Mouse (Mus musculus) lung, adult 2 months (tissue): Measurements from ENCODE around the gene Slc4a1. TPM values are rescaled to one million over a fixed set of nuclear protein-coding genes. Genes with fewer than 3 reads are reported as not detected.

Experiments used
- DNase-seq: peaks from one replicate; pipeline ENCODE4 v3.0.0; 2022
- H3K4me1 ChIP-seq: fragments of 200-500 bp; 2 replicates; pipeline ENCODE4 v1.6.1; 2011; ENCODE audit warnings: low read length; ENCODE audit not compliant: control insufficient read depth, insufficient read depth
- H3K4me3 ChIP-seq: fragments of 200-500 bp; replicated peaks from 2 replicates; pipeline ENCODE3; 2011; ENCODE audit warnings: low read depth, mild to moderate bottlenecking, control low read depth, low read length; ENCODE audit errors: extremely low read depth
- CTCF ChIP-seq: fragments of 200-500 bp; IDR thresholded peaks from 2 replicates; pipeline ENCODE4 v1.5.1; 2011; ENCODE audit warnings: mild to moderate bottlenecking, low read length, control low read depth; ENCODE audit not compliant: insufficient read depth
- POLR2A ChIP-seq: fragments of 200-500 bp; IDR thresholded peaks from 2 replicates; pipeline ENCODE4 v1.6.1; 2011; ENCODE audit warnings: low read depth, mild to moderate bottlenecking, control low read depth, low read length, borderline replicate concordance; ENCODE audit errors: extremely low read depth
- WGBS: fragments of 180-500 bp; shearing (Covaris S2); methylation state at CpG from one replicate; pipeline ENCODE4 v1.1.7; 2018; 5-methylcytosine and 5-hydroxymethylcytosine counted together
- polyA plus RNA-seq: library from polyadenylated mRNA; depleted of rRNA; stranded (reverse); fragments of >200 nt; gene quantifications from 2 replicates; pipeline ENCODE4 v1.2.3, GENCODE M21; 2012

Slc4a1 gene
- polyA plus RNA-seq, 1 experiment, result 1.1 TPM

DNA sequence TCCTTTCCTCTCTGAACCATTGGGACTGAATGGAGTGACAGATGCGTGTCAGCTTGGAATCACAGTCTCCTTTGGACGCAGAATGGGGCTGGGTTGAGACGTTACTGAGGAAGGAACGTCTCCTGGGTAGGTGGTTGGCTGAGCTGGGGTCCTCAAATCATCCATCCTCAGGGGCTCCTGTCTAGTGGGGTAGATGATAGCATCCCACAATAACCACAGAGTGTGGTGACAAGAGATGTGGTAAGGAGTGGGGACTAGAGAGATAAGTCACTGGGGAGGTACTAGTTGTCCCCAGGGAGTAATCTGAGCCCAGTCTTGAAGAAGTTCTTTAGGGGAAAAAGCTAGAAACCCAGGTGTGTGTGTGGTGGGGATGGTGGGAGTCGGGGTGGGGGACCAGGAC lies 2.3 kb upstream of the Slc4a1 start:
- Histone ChIP-seq H3K4me3 (no peak overlapping the region), H3K4me1 (no peaks in the 10 kb centered on the region)
- TF ChIP-seq POLR2A (no peak), CTCF (no peak)
- 67% methylated on average over 5 of the region's 5 CpGs for WGBS
- no peak for DNase-seq

DNA sequence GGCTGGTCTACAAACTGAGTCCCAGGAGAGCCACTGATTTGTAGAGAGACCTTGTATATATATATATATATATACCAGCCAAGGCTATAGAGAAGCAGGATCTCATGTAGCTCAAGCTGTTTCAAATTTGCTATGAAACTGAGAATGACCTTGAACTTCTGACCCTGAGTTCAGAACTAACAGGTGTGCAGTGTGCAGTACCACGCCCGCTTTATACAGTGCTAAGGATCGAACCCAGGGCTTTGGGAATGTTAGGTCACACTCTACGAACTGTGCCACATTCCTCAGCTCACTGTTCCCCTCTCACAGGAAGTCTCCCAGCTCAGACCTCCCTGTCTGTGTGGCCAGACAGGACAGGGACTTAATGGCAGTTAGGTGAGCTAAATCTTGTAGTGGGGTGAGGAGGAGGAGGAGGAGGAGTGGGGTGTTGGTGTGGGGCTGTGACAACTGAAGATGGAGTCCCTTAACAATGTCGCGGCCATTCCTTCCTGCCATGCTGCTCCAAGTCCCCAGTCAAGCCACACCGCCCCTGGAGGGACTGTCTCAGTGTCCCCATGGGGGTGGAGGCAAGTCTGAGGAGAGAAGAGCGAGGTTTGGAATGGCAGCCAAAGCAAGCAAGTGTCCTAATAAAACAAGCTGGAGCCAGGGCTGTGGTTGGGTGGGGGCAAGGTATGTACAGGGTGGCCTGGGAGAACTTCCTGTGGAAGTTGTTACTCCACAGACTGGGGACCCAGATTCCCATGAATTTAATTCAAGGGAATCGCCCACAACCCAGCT lies 1.7 kb upstream of the Slc4a1 start:
- DNase-seq, result no peak
- Histone ChIP-seq H3K4me3 (no peak overlapping the region), H3K4me1 (no peaks in the 10 kb centered on the region)
- 71% methylated on average over 9 of the region's 9 CpGs for WGBS
- TF ChIP-seq POLR2A (no peak), CTCF (no peak)

DNA sequence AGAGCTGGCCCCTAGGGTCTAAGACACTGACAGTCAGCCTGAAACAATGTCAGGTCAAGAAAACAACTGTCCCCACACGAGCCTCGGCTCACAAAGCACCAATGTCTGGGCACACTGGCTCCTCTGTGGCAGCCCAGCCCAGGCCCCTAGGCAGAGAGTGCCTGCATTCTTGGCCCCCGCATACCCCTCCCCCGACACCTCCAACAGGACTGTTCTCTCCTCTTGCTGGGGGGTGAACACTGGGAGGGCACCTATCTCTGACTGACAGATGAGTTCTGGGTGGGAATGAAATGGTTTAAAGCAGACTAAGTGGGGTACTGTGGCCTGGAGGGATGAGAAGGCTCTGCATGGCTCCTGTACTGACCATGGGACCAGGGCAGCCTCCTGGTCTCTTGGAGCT lies 304 bp downstream of the Slc4a1 start:
- TF ChIP-seq POLR2A (no peak), CTCF (no peak)
- no peak for DNase-seq
- no peak overlapping the region for H3K4me3 ChIP-seq
- 50% methylated on average over 4 of the region's 4 CpGs for WGBS
- H3K4me1 ChIP-seq, result no peaks in the 10 kb centered on the region

DNA sequence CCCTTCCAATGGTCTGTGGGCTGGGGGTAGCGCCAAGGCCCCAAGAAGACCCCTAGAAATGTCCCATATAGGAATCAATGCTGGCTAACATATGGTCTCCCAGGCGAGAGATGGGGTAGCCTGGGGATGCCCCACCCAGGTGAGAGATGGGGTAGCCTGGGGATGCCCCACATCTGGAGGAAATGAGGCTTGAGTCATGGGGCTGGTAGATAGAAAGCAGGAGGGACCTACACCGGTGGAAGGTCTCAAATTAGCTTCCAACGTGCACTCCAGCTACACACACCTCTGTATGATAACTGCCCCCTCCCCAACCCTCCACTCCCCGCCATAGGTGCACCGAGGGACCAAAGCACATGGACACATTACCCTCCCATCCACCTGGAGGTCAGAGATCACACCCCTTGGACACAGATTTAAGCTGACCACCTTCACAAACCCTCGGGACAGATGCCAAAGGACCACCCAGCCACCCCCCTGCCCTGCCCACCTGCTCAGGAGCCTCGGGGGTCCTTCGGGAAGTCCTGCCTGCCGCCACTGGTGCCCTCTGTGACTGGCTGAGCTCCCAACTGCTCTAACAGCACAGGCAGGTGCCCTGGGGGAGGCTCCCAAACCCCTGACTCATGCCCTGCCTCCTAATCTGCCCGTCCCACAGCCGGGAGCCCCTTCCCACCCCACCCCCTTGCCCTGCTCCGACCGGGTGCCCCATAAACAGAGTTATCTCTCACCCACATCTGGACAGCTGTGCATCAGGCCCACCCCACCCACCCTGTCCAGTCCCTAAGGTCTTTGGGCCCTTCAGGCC lies 1.2 kb downstream of the Slc4a1 start:
- H3K4me1 ChIP-seq, result no peaks in the 10 kb centered on the region
- DNase-seq, result no peak
- WGBS, result 64% methylated on average over 14 of the region's 14 CpGs
- TF ChIP-seq CTCF, result no peak
- no peak for TF ChIP-seq POLR2A
- no peak overlapping the region for H3K4me3 ChIP-seq

DNA sequence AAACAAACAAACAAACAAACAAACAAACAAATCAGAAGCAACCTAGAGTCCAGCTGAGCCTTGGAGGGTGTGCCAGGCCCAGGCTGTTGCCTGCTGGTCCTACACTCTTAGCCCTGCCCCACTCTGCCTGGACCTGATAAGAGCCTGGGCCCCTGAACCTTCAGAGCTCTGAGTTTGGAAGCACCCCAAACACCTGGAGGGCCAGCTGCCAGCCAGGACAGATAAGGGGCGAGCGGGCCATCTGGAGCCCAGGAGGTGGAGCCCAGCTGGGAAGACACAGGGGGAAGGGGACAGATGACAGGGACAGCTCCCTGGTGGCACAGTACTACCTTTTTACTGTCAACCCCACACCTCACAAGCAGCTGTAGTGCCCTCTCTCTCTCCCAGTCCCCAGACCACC lies 2.4 kb downstream of the Slc4a1 start:
- Histone ChIP-seq H3K4me3 (no peak overlapping the region), H3K4me1 (no peaks in the 10 kb centered on the region)
- DNase-seq, result no peak
- WGBS, result 38% methylated on average over 2 of the region's 2 CpGs
- TF ChIP-seq POLR2A (no peak), CTCF (no peak)

DNA sequence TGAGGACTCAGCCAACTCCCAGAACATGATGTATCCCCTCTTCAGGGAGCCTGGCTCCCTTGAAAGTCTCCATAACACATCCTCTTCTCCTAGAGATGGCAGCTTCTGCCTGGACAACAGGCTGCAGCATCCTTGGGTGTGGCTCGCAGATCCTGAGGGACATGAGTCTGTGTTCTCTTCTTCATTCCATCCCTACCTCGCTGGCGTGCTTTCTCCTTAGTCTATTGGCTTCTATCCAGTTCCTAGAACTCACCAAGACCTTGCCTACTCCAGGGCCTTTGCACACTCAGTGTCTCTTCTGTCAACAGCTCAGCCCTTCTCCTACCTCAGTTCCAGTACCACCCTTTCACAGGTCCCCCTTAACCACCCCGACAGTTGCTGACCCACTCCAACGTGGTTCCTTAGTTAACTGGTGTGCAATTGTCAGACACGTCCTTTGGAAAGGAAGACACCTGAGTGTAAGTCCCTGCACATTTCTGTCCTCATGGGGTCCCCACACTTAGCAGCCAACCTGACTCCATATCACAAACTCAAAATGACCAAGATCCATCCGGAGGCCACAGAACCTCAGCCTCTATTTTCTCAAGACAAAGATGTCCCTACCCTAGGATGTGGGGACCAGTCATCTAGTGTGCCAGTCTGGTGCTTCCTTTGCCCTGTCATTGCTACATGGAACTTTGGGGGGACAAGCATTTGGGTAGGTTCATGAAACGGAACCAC lies 4.1 kb downstream of the Slc4a1 start:
- TF ChIP-seq CTCF (no peak), POLR2A (no peak)
- H3K4me3 ChIP-seq, result no peak overlapping the region
- no peaks in the 10 kb centered on the region for H3K4me1 ChIP-seq
- no peak for DNase-seq
- WGBS, result 83% methylated on average over 8 of the region's 8 CpGs

DNA sequence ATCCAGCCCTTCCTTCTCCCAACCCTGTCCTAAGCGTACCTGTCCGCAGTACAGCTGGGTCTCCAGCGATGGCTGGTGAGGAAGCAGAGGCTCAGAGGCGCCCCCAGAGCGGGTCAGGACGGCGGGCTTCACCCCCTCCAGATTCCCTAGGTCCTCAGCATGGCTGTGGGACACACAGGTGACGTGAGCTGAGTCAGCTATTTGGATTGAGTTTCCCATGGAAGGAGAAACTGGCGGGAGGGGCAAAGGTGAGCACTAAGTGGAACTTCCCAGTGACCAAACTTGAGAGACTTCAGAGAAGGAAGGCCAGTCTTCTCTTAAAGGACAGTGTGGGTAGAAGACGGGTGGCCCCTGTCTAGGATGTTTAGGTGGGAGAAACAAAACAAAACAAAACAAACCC lies 7.6 kb downstream of the Slc4a1 start:
- 66% methylated on average over 10 of the region's 10 CpGs for WGBS
- TF ChIP-seq POLR2A (no peak), CTCF (no peak)
- no peaks in the 10 kb centered on the region for H3K4me1 ChIP-seq
- DNase-seq, result no peak
- no peak overlapping the region for H3K4me3 ChIP-seq

DNA sequence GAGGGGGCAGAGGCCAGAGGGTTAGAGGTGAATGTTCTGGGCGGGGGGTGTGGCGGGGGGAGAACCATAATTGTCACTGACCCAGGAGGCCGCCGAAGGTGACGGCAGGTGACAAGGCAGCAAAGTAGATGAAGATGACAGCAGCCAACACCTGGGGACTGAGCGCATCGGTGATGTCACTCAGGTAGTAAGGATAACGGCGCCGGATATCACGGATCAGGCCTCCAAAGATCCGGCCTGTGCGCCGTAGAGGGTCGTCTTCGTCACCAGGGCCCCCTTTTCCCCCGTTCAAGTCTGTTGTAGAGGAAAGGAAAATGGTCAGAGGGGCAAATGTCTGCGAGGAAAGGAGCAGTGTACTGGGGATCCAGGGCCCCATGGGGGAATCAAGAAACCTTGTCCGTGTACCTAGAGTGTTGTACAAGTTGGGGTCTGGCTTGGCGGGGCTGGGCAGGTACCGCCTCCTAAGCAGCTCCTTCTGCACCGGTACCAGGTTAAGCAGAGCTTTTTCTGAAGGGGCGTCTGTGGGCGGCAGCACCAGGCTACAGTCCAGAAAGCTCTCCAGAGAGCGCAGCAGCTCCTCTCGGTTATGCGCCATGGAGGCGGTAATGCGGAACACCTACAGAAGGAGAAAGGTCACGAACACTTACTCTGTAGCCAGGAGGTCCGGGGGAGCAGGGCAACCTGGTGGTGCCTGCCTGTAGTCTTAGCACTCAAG lies 9.2 kb downstream of the Slc4a1 start:
- H3K4me3 ChIP-seq, result no peak overlapping the region
- no peaks in the 10 kb centered on the region for H3K4me1 ChIP-seq
- TF ChIP-seq CTCF, result no peak
- TF ChIP-seq POLR2A, result no peak
- DNase-seq, result no peak
- 58% methylated on average over 31 of the region's 31 CpGs for WGBS

DNA sequence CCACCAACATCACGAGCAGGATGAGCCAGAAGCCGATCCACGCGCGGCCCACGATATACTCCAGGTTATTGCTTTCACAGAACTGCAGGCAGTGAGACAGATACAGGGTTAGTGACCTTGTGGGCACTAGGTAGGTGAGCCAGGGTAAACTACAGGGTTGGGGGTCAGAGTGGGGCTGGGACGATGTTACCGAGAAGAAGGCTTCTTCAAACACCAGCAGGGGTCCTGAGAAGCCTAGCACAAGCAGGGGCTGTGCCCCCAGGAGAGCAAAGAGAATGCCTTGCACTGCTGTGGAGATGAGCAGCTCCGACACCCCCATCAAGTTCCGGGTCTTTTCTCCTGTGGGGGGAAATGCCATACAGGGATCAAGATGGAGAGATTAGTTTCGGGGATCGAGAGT lies 9.8 kb downstream of the Slc4a1 start:
- 73% methylated on average over 12 of the region's 12 CpGs for WGBS
- Histone ChIP-seq H3K4me1 (no peaks in the 10 kb centered on the region), H3K4me3 (no peak overlapping the region)
- TF ChIP-seq CTCF, result no peak
- no peak for TF ChIP-seq POLR2A
- DNase-seq, result no peak

DNA sequence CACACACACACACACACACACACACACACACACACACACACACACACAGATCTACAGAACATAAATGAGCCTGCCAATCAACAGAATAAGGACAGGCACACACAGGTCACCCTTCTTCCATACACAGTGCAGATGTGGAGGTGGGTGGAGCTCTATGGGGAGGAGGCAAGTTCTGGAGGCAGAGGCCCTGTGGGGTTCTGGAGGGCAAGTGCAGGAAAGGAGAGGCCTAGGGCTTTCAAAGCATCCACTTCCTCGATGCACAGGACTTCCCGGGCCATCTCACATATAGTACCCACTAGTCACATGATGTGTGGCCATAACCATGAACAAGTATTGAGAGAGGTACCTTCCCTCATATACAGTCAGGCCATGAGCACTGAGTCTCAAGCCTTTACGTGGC lies 10.5 kb downstream of the Slc4a1 start:
- Histone ChIP-seq H3K4me1 (no peaks in the 10 kb centered on the region), H3K4me3 (no peak overlapping the region)
- TF ChIP-seq POLR2A (no peak), CTCF (no peak)
- no peak for DNase-seq
- 65% methylated on average over 3 of the region's 3 CpGs for WGBS
